Mouse (Mus musculus): Measurements from ENCODE around the gene Slit3. TPM values are rescaled to one million over a fixed set of nuclear protein-coding genes. Genes with fewer than 3 reads are reported as not detected.

Slit3 gene
- total RNA-seq, 2 experiments from 2014 or later, result 33.0 to 56.8 TPM

- DNase-seq, result no peak
These were observed 229.9 kb downstream of the Slit3 start for GRCm38 (mm10) chr11:35350968-35351367.

- DNase-seq, result no peak
These were observed 230.4 kb downstream of the Slit3 start for GRCm38 (mm10) chr11:35351376-35351775.

GRCm38 (mm10) chr11:35355811-35356210 is 234.8 kb downstream of the Slit3 start:
- peak; percentile 41 to 55 for DNase-seq

- no peak for DNase-seq
These were observed 240.0 kb downstream of the Slit3 start for GRCm38 (mm10) chr11:35361071-35361470.

GRCm38 (mm10) chr11:35362975-35363374 is 242.0 kb downstream of the Slit3 start:
- DNase-seq, result no peak

- no peak for DNase-seq
These were observed 243.4 kb downstream of the Slit3 start for GRCm38 (mm10) chr11:35364469-35364868.

- DNase-seq, result no peak
These were observed 244.5 kb downstream of the Slit3 start for GRCm38 (mm10) chr11:35365510-35365931.

GRCm38 (mm10) chr11:35366611-35367010 is 245.6 kb downstream of the Slit3 start:
- DNase-seq, result peak; percentile 51 to 57

GRCm38 (mm10) chr11:35367248-35367647 is 246.2 kb downstream of the Slit3 start:
- no peak for DNase-seq

- no peak for DNase-seq
These were observed 248.9 kb downstream of the Slit3 start for GRCm38 (mm10) chr11:35369964-35370363.

- no peak for DNase-seq
These were observed 249.7 kb downstream of the Slit3 start for GRCm38 (mm10) chr11:35370705-35371104.

GRCm38 (mm10) chr11:35372410-35372809 is 251.4 kb downstream of the Slit3 start:
- DNase-seq, result no peak

GRCm38 (mm10) chr11:35375072-35375471 is 254.0 kb downstream of the Slit3 start:
- no peak for DNase-seq

- DNase-seq, result no peak
These were observed 257.8 kb downstream of the Slit3 start for GRCm38 (mm10) chr11:35378802-35379201.

GRCm38 (mm10) chr11:35379407-35379806 is 258.4 kb downstream of the Slit3 start:
- no peak for DNase-seq

GRCm38 (mm10) chr11:35380766-35381165 is 259.7 kb downstream of the Slit3 start:
- DNase-seq, result no peak

GRCm38 (mm10) chr11:35385444-35385843 is 264.4 kb downstream of the Slit3 start:
- no peak for DNase-seq

- no peak for DNase-seq
These were observed 266.8 kb downstream of the Slit3 start for GRCm38 (mm10) chr11:35387826-35388225.

- DNase-seq, result no peak
These were observed 267.4 kb downstream of the Slit3 start for GRCm38 (mm10) chr11:35388471-35388870.

- DNase-seq, result no peak
These were observed 268.3 kb downstream of the Slit3 start for GRCm38 (mm10) chr11:35389341-35389740.

- no peak for DNase-seq
These were observed 268.9 kb downstream of the Slit3 start for GRCm38 (mm10) chr11:35389780-35390435.

- no peak for DNase-seq
These were observed 272.8 kb downstream of the Slit3 start for GRCm38 (mm10) chr11:35393815-35394214.

- DNase-seq, result no peak
These were observed 274.4 kb downstream of the Slit3 start for GRCm38 (mm10) chr11:35395376-35395775.

- no peak for DNase-seq
These were observed 277.3 kb downstream of the Slit3 start for GRCm38 (mm10) chr11:35398353-35398752.
